8 mouse cellular contexts compared by ENCODE assay signal in the genomic region with DNA sequence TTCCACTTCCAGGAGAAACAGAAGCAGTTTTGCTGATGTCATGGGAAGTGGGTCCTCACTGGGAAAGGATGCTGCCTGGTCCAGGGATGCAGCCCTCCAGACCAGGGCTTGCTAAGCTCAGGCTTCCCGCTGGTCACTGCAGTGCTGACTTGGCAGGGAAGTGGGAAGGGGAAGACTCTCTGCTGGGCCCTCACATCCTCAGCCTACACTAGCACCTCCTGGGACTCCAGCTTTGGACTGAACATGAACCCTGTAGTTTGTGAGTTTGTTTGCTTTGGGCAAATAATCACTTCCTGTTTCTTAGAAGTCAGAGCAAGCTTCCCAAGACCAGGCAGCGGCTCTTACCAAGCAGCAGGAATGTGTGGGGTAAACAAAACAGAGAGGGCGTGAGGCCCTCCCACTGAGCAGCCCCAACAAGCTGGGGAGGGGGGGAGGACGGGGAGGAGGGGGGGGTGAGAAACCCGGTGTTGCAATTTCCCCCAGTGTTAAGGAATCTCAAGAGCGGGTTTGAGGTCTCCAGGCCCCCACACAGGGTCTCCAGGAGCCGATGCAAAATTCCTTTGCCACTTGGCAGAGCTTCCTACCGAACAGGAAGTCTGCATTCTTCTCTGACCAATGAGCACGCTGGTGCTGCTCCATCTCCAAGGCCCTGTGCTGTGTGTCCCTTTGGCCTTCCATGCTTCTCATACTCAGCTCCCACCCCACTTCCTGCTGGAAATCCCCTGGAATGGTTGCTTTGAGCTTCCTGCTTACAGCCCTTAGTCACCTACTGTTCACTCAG.
A peak's percentile ranks its signal among the peaks of the same experiment; 100 is the strongest.
DNase-seq lines count a peak whose midpoint lies in the region; ATAC-seq and TF ChIP-seq lines count a peak whose summit lies in the region.

No protein-coding gene starts in this region.

- 10% methylated on average over 9 of the region's 9 CpGs for WGBS in lung, adult 2 months
- WGBS in stomach, embryonic 14.5 days = 9% methylated on average over 9 of the region's 9 CpGs

- DNase-seq in ES-E14 (ENCODE audit: low read depth, low spot score) = peak; percentile 13
- peak; percentile 49 for DNase-seq in embryo, embryonic 10.5 days (ENCODE audit: low spot score)
- peak; percentile 73 for DNase-seq in heart, adult 8-10 months (ENCODE audit: low spot score)
- peak; percentile 51 for DNase-seq in kidney, adult 18-20 months
- peak; percentile 68 for DNase-seq in lung, adult 2 months
- DNase-seq in left cerebral cortex, adult 8-10 months (ENCODE audit: low spot score in 2 of 2) = no peak
- DNase-seq in thymus, postnatal 4 days = no peak

- TF ChIP-seq POLR2A in lung, adult 2 months (IDR thresholded peaks at IDR 0.05; ENCODE audit: borderline replicate concordance, extremely low read depth, low read depth, low read length) = peak; percentile 32; the same call in 1 of the 2 replicates

- peak; percentile 80 for ATAC-seq in stomach, embryonic 14.5 days (ENCODE audit: insufficient number of reproducible peaks, insufficient read depth, low FRiP score, low read depth)

- H3K27ac ChIP-seq in ES-E14 (ENCODE audit: insufficient read depth, low read depth, low read length, poor library complexity, severe bottlenecking) = no peak overlapping the region
- H3K27ac ChIP-seq in stomach, embryonic 14.5 days (ENCODE audit: low read length) = peak overlapping the region; percentile 57

- no peak overlapping the region for H3K4me2 ChIP-seq in stomach, embryonic 14.5 days (replicated peaks; ENCODE audit: low read depth, low read length)

- TF ChIP-seq CTCF in lung, adult 2 months (IDR thresholded peaks at IDR 0.05; ENCODE audit: insufficient read depth, low read length) = no peak

- no peaks in the 10 kb centered on the region for H3K27me3 ChIP-seq in stomach, embryonic 14.5 days (ENCODE audit: control insufficient read depth, insufficient read depth, low read length)

- H3K9me3 ChIP-seq in ES-E14 (ENCODE audit: control insufficient read depth, insufficient read depth, low read depth, low read length) = no peaks in the 10 kb centered on the region
- no peaks in the 10 kb centered on the region for H3K9me3 ChIP-seq in stomach, embryonic 14.5 days (ENCODE audit: control insufficient read depth, low read depth, low read length)

- no peak overlapping the region for H3K9ac ChIP-seq in ES-E14 (ENCODE audit: insufficient read depth, low read depth, low read length, poor library complexity, severe bottlenecking)
- no peak overlapping the region for H3K9ac ChIP-seq in stomach, embryonic 14.5 days (replicated peaks; ENCODE audit: low read depth, low read length)

- no peaks in the 10 kb centered on the region for H3K36me3 ChIP-seq in ES-E14 (ENCODE audit: control insufficient read depth, insufficient read depth, low read length, poor library complexity, severe bottlenecking)
- no peaks in the 10 kb centered on the region for H3K36me3 ChIP-seq in stomach, embryonic 14.5 days (ENCODE audit: control insufficient read depth, insufficient read depth, low read length)

- peaks cover 0 to 17% of the 10 kb centered on the region in 2 experiments; a peak in 2 of 4 replicates for H3K4me1 ChIP-seq in ES-E14 (ENCODE audit: control insufficient read depth in 2 of 2, insufficient read depth in 2 of 2, low read length in 2 of 2, poor library complexity in 1 of 2)
- H3K4me1 ChIP-seq in lung, adult 2 months (ENCODE audit: control insufficient read depth, insufficient read depth, low read length) = peaks cover 10% of the 10 kb centered on the region
- H3K4me1 ChIP-seq in stomach, embryonic 14.5 days (ENCODE audit: control insufficient read depth, insufficient read depth, low read length) = peaks cover 11% of the 10 kb centered on the region

- in situ Hi-C loops in ES-E14 (cut with MboI; ENCODE audit: low sequenced_read_pairs in 2 of 2, unreplicated experiment in 2 of 2) = no loop called here

- H3K4me3 ChIP-seq in ES-E14 (ENCODE audit: insufficient read depth in 1 of 2, low read depth in 1 of 2, low read length in 2 of 2, poor library complexity in 1 of 2, severe bottlenecking in 1 of 2) = no peak overlapping the region; a peak in 1 of 4 replicates
- peak overlapping the region; percentile 12 for H3K4me3 ChIP-seq in lung, adult 2 months (replicated peaks; ENCODE audit: extremely low read depth, low read depth, low read length)
- no peak overlapping the region for H3K4me3 ChIP-seq in stomach, embryonic 14.5 days (ENCODE audit: low read depth, low read length)

TF ChIP-seq in ES-E14, 5 proteins besides CTCF, POLR2A, EP300 and RAD21:
- peak; percentile 32; the same call in 1 of the 2 replicates for TF ChIP-seq MAFK (IDR thresholded peaks at IDR 0.05; ENCODE audit: insufficient read depth, low read depth, low read length)
- TF ChIP-seq ZNF384 (IDR thresholded peaks at IDR 0.05; ENCODE audit: low read depth, low read length) = no peak
- TF ChIP-seq CHD2 (IDR thresholded peaks at IDR 0.05; ENCODE audit: low read depth, low read length) = no peak

Comparison
In these comparisons a context has a peak if more than half of its experiments do, and no peak if none do; other contexts are left out.
1. DNase-seq: peak in ES-E14 (single experiment), embryo, embryonic 10.5 days (single experiment), heart, adult 8-10 months (single experiment), kidney, adult 18-20 months (single experiment) and lung, adult 2 months (single experiment); none in left cerebral cortex, adult 8-10 months (0 of 2) and thymus, postnatal 4 days (single experiment).